Mouse (Mus musculus) gastrocnemius, adult 2 months (tissue): ENCODE results near the gene Gm3106. TPM values are rescaled to one million over a fixed set of nuclear protein-coding genes. Genes with fewer than 3 reads are reported as not detected.
"Not testable (repeated sequence)": the region's sequence is repeated elsewhere in the genome, so short reads cannot be mapped to it uniquely, and the experiment has no call there.

Experiments used
- DNase-seq: peaks from one replicate; pipeline ENCODE4 v3.0.0; 2022
- H3K27ac ChIP-seq: fragments of 200-600 bp; 2 replicates; pipeline ENCODE4 v1.8.1; 2022; ENCODE audit warnings: mild to moderate bottlenecking
- H3K4me3 ChIP-seq: fragments of 200-600 bp; 2 replicates; pipeline ENCODE4 v1.8.1; 2022; ENCODE audit warnings: mild to moderate bottlenecking, moderate library complexity
- intact Hi-C: fragments of 180-260 bp; cut with DNase I; formaldehyde crosslinking; loops from one replicate; pipeline ENCODE4 v1.15.1; 2025
- long read RNA-seq, 2 experiments: library from polyadenylated mRNA; stranded (forward); transcript quantifications; one replicate each; pipeline ENCODE4 v2.0.0; 2021
- total RNA-seq, 2 experiments: library from RNA; stranded (reverse); gene quantifications; 2 replicates each; pipeline ENCODE4 v1.2.3; 2021

The Gm3106 gene
- not detected for total RNA-seq
- long read RNA-seq, experiment 1: 0 reads
- long read RNA-seq, experiment 2: 0 reads

- H3K4me3 ChIP-seq, H3K27ac ChIP-seq, DNase-seq, intact Hi-C loops: not testable (repeated sequence)
Observed at GRCm38 (mm10) chr5:94217705-94218104, at the start of gene Gm3106. TSS of gene Gm3106 (plus strand) at chr5:94218005.

Other genes with a start within 250 kb of the Gm3106 start
- gene BC061212, start 147.5 kb upstream of the Gm3106 start, total RNA-seq: not detected
- not detected for gene Gm6351, start 141.6 kb upstream of the Gm3106 start, total RNA-seq
- gene A430089I19Rik, start 88.8 kb downstream of the Gm3106 start, total RNA-seq: not detected
- gene Gm6502, start 96.4 kb downstream of the Gm3106 start, total RNA-seq: not detected
- not detected for gene AA792892, start 121.7 kb downstream of the Gm3106 start, total RNA-seq
- gene Gm7682, start 227.8 kb downstream of the Gm3106 start, total RNA-seq: not detected